Mouse (Mus musculus): ENCODE results near the gene Slk.

- TF ChIP-seq CTCF (IDR thresholded peaks at IDR 0.05; ENCODE audit: low read depth, low read length) (no peak), POLR2A (IDR thresholded peaks at IDR 0.05; ENCODE audit: borderline replicate concordance, low read depth, low read length) (no peak)
Observed at GRCm38 (mm10) chr19:47667601-47668000, 88.1 kb downstream of the Slk start.
